Mouse (Mus musculus): ENCODE measurements at regions not wholly inside any gene's neighbourhood (a gene's known extent, or its start where the extent isn't known, plus 50 kb on each side); places are given as distances from the start of the nearest gene placed in this dataset.

GRCm38 (mm10) chr7:68824399-68824798 lies 75.4 kb upstream of the Arrdc4 start:
- TF ChIP-seq EP300 (IDR thresholded peaks at IDR 0.05; ENCODE audit: insufficient read depth, low read depth, low read length) (no peak), POLR2A (IDR thresholded peaks at IDR 0.05; ENCODE audit: insufficient read depth, low read length) (no peak)
